ENCODE assay signal across 18 mouse cellular contexts in genomic region chr1:134777201-134777885, GRCm38 (mm10).
DNase-seq lines count a peak whose midpoint lies in the region; ATAC-seq and TF ChIP-seq lines count a peak whose summit lies in the region.
"Had no signal": no experiment of that assay in that cellular context is flagged by ENCODE, and none has a peak within 500 bp of the region (broad histone marks: within the 10 kb centered on the region; RNA-seq: fewer than 3 reads in every experiment).

No protein-coding gene starts in this region.

- peaks cover 56% of the 10 kb centered on the region for H3K4me1 ChIP-seq in heart, embryonic 13.5 days
- H3K4me1 ChIP-seq in kidney, embryonic 16.5 days (ENCODE audit: insufficient read depth, low read length): peaks cover 38% of the 10 kb centered on the region
- peaks cover 7% of the 10 kb centered on the region; the same call in 1 of the 2 replicates for H3K4me1 ChIP-seq in kidney, adult 2 months (ENCODE audit: control insufficient read depth, insufficient read depth, low read length)
- H3K4me1 ChIP-seq in small intestine, adult 2 months (ENCODE audit: control insufficient read depth, insufficient read depth, insufficient read length, low read length): peaks cover 10% of the 10 kb centered on the region

- no peak for TF ChIP-seq POLR2A in kidney, adult 2 months (IDR thresholded peaks at IDR 0.05; ENCODE audit: low read depth, low read length)
- no peak for TF ChIP-seq POLR2A in small intestine, adult 2 months (IDR thresholded peaks at IDR 0.05; ENCODE audit: low read depth, low read length)

- no peaks in the 10 kb centered on the region for H3K27me3 ChIP-seq in heart, embryonic 13.5 days (replicated peaks)
- H3K27me3 ChIP-seq in kidney, embryonic 16.5 days (ENCODE audit: insufficient read depth, low read length): no peaks in the 10 kb centered on the region
- H3K27me3 ChIP-seq in kidney, adult 2 months (replicated peaks; ENCODE audit: control insufficient read depth, insufficient read depth, low read length): no peaks in the 10 kb centered on the region
- H3K27me3 ChIP-seq in small intestine, adult 2 months (ENCODE audit: control insufficient read depth, insufficient read depth, low read length): no peaks in the 10 kb centered on the region
- H3K27me3 ChIP-seq: limb, embryonic 13.5 days; midbrain, embryonic 12.5 days had no signal

- ATAC-seq in heart, embryonic 13.5 days (ENCODE audit: extremely low read depth, insufficient number of reproducible peaks, low FRiP score, low TSS enrichment): no peak
- ATAC-seq in kidney, embryonic 16.5 days (ENCODE audit: low FRiP score, low TSS enrichment): no peak
- ATAC-seq in granulocyte monocyte progenitor cell, adult 5-6 weeks (replicated peaks; ENCODE audit: poor library complexity, severe bottlenecking): no peak
- ATAC-seq: hindbrain, embryonic 16.5 days; lung, postnatal 0 days had no signal

- peak overlapping the region; percentile 81 for H3K27ac ChIP-seq in heart, embryonic 13.5 days (replicated peaks)
- 0 out of 2 replicates have a peak overlapping the region, but pooled peaks have one; percentile 11 for H3K27ac ChIP-seq in kidney, embryonic 16.5 days (ENCODE audit: low read length)
- no peak overlapping the region for H3K27ac ChIP-seq in kidney, adult 2 months (ENCODE audit: insufficient read depth, low read depth, low read length)
- H3K27ac ChIP-seq in small intestine, adult 2 months (ENCODE audit: insufficient read depth, low read depth, low read length): peak overlapping the region; percentile 62; the same call in 1 of the 2 replicates
- H3K27ac ChIP-seq: limb, embryonic 13.5 days; liver, embryonic 14.5 days; midbrain, embryonic 12.5 days had no signal

- peak; percentile 58 for DNase-seq in adrenal gland, adult 2 months
- DNase-seq in adrenal gland, adult 8-10 months: no peak
- DNase-seq in heart, postnatal 14 days: no peak
- no peak for DNase-seq in kidney, adult 2 months
- DNase-seq: adrenal gland, postnatal 10 days; cerebellum, adult 11 months; embryo, embryonic 11 days; kidney, adult 8-10 months; kidney, postnatal 4 days had no signal

- H3K4me3 ChIP-seq in heart, embryonic 13.5 days: no peak overlapping the region
- H3K4me3 ChIP-seq in kidney, embryonic 16.5 days (ENCODE audit: low read length): no peak overlapping the region
- no peak overlapping the region for H3K4me3 ChIP-seq in kidney, adult 2 months (ENCODE audit: insufficient read depth, low read depth, low read length)
- no peak overlapping the region for H3K4me3 ChIP-seq in small intestine, adult 2 months (ENCODE audit: low read depth, low read length)
- H3K4me3 ChIP-seq: limb, embryonic 13.5 days; midbrain, embryonic 12.5 days had no signal

- intact Hi-C loops in heart, postnatal 14 days (cut with DNase I): no loop called here

- TF ChIP-seq CTCF in kidney, adult 2 months (conservative IDR thresholded peaks at IDR 0.05; ENCODE audit: insufficient read depth, insufficient read length, low read depth, low read length): no peak
- no peak for TF ChIP-seq CTCF in small intestine, adult 2 months (IDR thresholded peaks at IDR 0.05; ENCODE audit: extremely low read depth, insufficient read length, insufficient replicate concordance, low read depth, low read length)

- no peaks in the 10 kb centered on the region for H3K9me3 ChIP-seq in heart, embryonic 13.5 days
- H3K9me3 ChIP-seq in kidney, embryonic 16.5 days (ENCODE audit: low read length): no peaks in the 10 kb centered on the region
- H3K9me3 ChIP-seq: limb, embryonic 13.5 days; midbrain, embryonic 12.5 days had no signal

- H3K4me2 ChIP-seq in heart, embryonic 13.5 days: 0 out of 2 replicates have a peak overlapping the region, but pooled peaks have one; percentile 22
- no peak overlapping the region for H3K4me2 ChIP-seq in kidney, embryonic 16.5 days (replicated peaks; ENCODE audit: low read depth, low read length)
- H3K4me2 ChIP-seq: limb, embryonic 13.5 days; midbrain, embryonic 12.5 days had no signal

- 81% methylated on average over 12 of the region's 12 CpGs for WGBS in heart, embryonic 13.5 days
- WGBS in kidney, embryonic 16.5 days: 68% methylated on average over 12 of the region's 12 CpGs
- 85% methylated on average over 12 of the region's 12 CpGs for WGBS in kidney, adult 2 months
- 81% methylated on average over 12 of the region's 12 CpGs for WGBS in small intestine, adult 2 months

- peaks cover 65% of the 10 kb centered on the region for H3K36me3 ChIP-seq in heart, embryonic 13.5 days
- H3K36me3 ChIP-seq in kidney, embryonic 16.5 days (ENCODE audit: insufficient read depth, low read length): no peaks in the 10 kb centered on the region
- H3K36me3 ChIP-seq in kidney, adult 2 months (ENCODE audit: control insufficient read depth, insufficient read depth, low read length): no peaks in the 10 kb centered on the region
- H3K36me3 ChIP-seq in small intestine, adult 2 months (ENCODE audit: control insufficient read depth, insufficient read depth, low read length): peaks cover 16% of the 10 kb centered on the region
- H3K36me3 ChIP-seq: limb, embryonic 13.5 days had no signal

- peak overlapping the region; percentile 68 for H3K9ac ChIP-seq in heart, embryonic 13.5 days
- no peak overlapping the region for H3K9ac ChIP-seq in kidney, embryonic 16.5 days (replicated peaks; ENCODE audit: low read length)
- H3K9ac ChIP-seq: limb, embryonic 13.5 days; liver, embryonic 14.5 days; midbrain, embryonic 12.5 days had no signal
